Mouse (Mus musculus): ENCODE data around the gene Cacng7.

- TF ChIP-seq POLR2A (IDR thresholded peaks at IDR 0.05; ENCODE audit: control insufficient read depth, extremely low read depth, insufficient read depth, low read length, poor library complexity) (no peak), CTCF (IDR thresholded peaks at IDR 0.05; ENCODE audit: borderline replicate concordance, control insufficient read depth, extremely low read depth, insufficient read depth, low read length, poor library complexity) (no peak)
These were observed 17.0 kb downstream of the Cacng7 start for GRCm38 (mm10) chr7:3349775-3350174.
